Comparison of ENCODE assay signal across 8 mouse cellular contexts in genomic region chr12:31654965-31655477, GRCm38 (mm10). TPM values are rescaled to one million over a fixed set of nuclear protein-coding genes. Genes with fewer than 3 reads are reported as not detected.
DNase-seq lines count a peak whose midpoint lies in the region; ATAC-seq lines count a peak whose summit lies in the region.

No protein-coding gene starts in this region.

- peaks cover 7% of the 10 kb centered on the region for H3K4me1 ChIP-seq in heart, embryonic 16.5 days (ENCODE audit: control insufficient read depth, insufficient read depth, low read length)
- H3K4me1 ChIP-seq in hindbrain, embryonic 11.5 days (replicated peaks; ENCODE audit: control insufficient read depth, insufficient read depth, low read length), result no peaks in the 10 kb centered on the region
- H3K4me1 ChIP-seq in midbrain, embryonic 10.5 days, result peaks cover 15% of the 10 kb centered on the region

- no peak for DNase-seq in heart, adult 8-10 months (ENCODE audit: low spot score)
- peak; percentile 20 for DNase-seq in WW6 (ENCODE audit: low read depth, low spot score)
- DNase-seq in hindbrain, embryonic 11.5 days (ENCODE audit: low spot score), result no peak
- no peak for DNase-seq in midbrain, embryonic 10.5 days (ENCODE audit: low spot score)
- no peak for DNase-seq in cerebellum, postnatal 14 days
- DNase-seq in right cerebral cortex, postnatal 14 days, result no peak
- DNase-seq in thymus, postnatal 25 days, result no peak

- H3K9me3 ChIP-seq in heart, embryonic 16.5 days (replicated peaks; ENCODE audit: control insufficient read depth, low read length), result no peaks in the 10 kb centered on the region
- H3K9me3 ChIP-seq in hindbrain, embryonic 11.5 days (ENCODE audit: control insufficient read depth, low read length), result no peaks in the 10 kb centered on the region
- H3K9me3 ChIP-seq in midbrain, embryonic 10.5 days (replicated peaks), result no peaks in the 10 kb centered on the region

- no peaks in the 10 kb centered on the region for H3K36me3 ChIP-seq in heart, embryonic 16.5 days (ENCODE audit: control insufficient read depth, insufficient read depth)
- no peaks in the 10 kb centered on the region for H3K36me3 ChIP-seq in hindbrain, embryonic 11.5 days (ENCODE audit: control insufficient read depth, insufficient read depth, low read length)
- 0 out of 2 replicates have a peak, but pooled peaks cover 5% of the 10 kb centered on the region for H3K36me3 ChIP-seq in midbrain, embryonic 10.5 days

- ATAC-seq in heart, embryonic 16.5 days (replicated peaks; ENCODE audit: extremely low read depth, insufficient read depth, low FRiP score), result peak; percentile 76
- ATAC-seq in hindbrain, embryonic 11.5 days (ENCODE audit: low FRiP score), result peak; percentile 85

- H3K27me3 ChIP-seq in heart, embryonic 16.5 days (ENCODE audit: control insufficient read depth, insufficient read depth, low read length), result no peaks in the 10 kb centered on the region
- H3K27me3 ChIP-seq in hindbrain, embryonic 11.5 days (ENCODE audit: control insufficient read depth, insufficient read depth, low read length), result no peaks in the 10 kb centered on the region
- no peaks in the 10 kb centered on the region for H3K27me3 ChIP-seq in midbrain, embryonic 10.5 days (ENCODE audit: low read depth, poor library complexity, severe bottlenecking)

- peak overlapping the region; percentile 93 for H3K27ac ChIP-seq in heart, embryonic 16.5 days (ENCODE audit: low read length)
- H3K27ac ChIP-seq in hindbrain, embryonic 11.5 days (ENCODE audit: low read depth, low read length), result no peak overlapping the region
- H3K27ac ChIP-seq in midbrain, embryonic 10.5 days (replicated peaks), result peak overlapping the region; percentile 91

- peak overlapping the region; percentile 90 for H3K9ac ChIP-seq in heart, embryonic 16.5 days (ENCODE audit: low read length)
- peak overlapping the region; percentile 81 for H3K9ac ChIP-seq in hindbrain, embryonic 11.5 days (ENCODE audit: low read depth, low read length)

- peak overlapping the region; percentile 78 for H3K4me2 ChIP-seq in heart, embryonic 16.5 days (ENCODE audit: low read depth, low read length)
- peak overlapping the region; percentile 56 for H3K4me2 ChIP-seq in hindbrain, embryonic 11.5 days (replicated peaks; ENCODE audit: low read depth, low read length)

- H3K4me3 ChIP-seq in heart, embryonic 16.5 days (ENCODE audit: low read length), result peak overlapping the region; percentile 74
- H3K4me3 ChIP-seq in hindbrain, embryonic 11.5 days (ENCODE audit: low read depth, low read length), result peak overlapping the region; percentile 74
- peak overlapping the region; percentile 92 for H3K4me3 ChIP-seq in midbrain, embryonic 10.5 days

- under 1% methylated on average over 29 of the region's 29 CpGs for WGBS in heart, embryonic 16.5 days
- WGBS in hindbrain, embryonic 11.5 days, result 2% methylated on average over 29 of the region's 29 CpGs
- under 1% methylated on average over 29 of the region's 29 CpGs for WGBS in midbrain, embryonic 10.5 days

RNA-seq across cellular contexts. Expression of gene Cog5, which starts 0.4 kb away (rescaled TPM):
- polyA plus RNA-seq in heart, embryonic 16.5 days (2015; fragmentation: Nextera tagmentation; extraction: Ambion mirVana), result 25.6 and 27.3 TPM in 2 replicates
- 10 to 100 TPM; 56.3 to 63.2 (median 59.0) TPM for total RNA-seq in heart, adult 8-10 months (2022)
- polyA plus RNA-seq in hindbrain, embryonic 11.5 days (2014; fragmentation: Nextera tagmentation; extraction: Ambion mirVana), result 41.1 TPM in 2 replicates
- polyA plus RNA-seq in midbrain, embryonic 10.5 days (2016; fragmentation: Nextera tagmentation; extraction: Ambion mirVana), result 24.6 and 29.0 TPM in 2 replicates

RNA-seq across cellular contexts. Expression of gene Dus4l, which starts 0.4 kb away (rescaled TPM):
- 7.1 and 7.4 TPM in 2 replicates for polyA plus RNA-seq in heart, embryonic 16.5 days (2015; fragmentation: Nextera tagmentation; extraction: Ambion mirVana)
- 1 to 10 TPM; 5.2 to 9.2 (median 7.0) TPM for total RNA-seq in heart, adult 8-10 months (2022)
- polyA plus RNA-seq in hindbrain, embryonic 11.5 days (2014; fragmentation: Nextera tagmentation; extraction: Ambion mirVana), result 9.3 and 13.2 TPM in 2 replicates
- 10.3 and 10.6 TPM in 2 replicates for polyA plus RNA-seq in midbrain, embryonic 10.5 days (2016; fragmentation: Nextera tagmentation; extraction: Ambion mirVana)

RNA-seq across cellular contexts. Expression of gene Bcap29, which starts 20.6 kb away (rescaled TPM):
- 41.4 and 50.0 TPM in 2 replicates for polyA plus RNA-seq in heart, embryonic 16.5 days (2015; fragmentation: Nextera tagmentation; extraction: Ambion mirVana)
- total RNA-seq in heart, adult 8-10 months (2022), result 10 to 100 TPM; 36.2 to 40.5 (median 36.7) TPM
- polyA plus RNA-seq in hindbrain, embryonic 11.5 days (2014; fragmentation: Nextera tagmentation; extraction: Ambion mirVana), result 27.3 and 30.6 TPM in 2 replicates
- polyA plus RNA-seq in midbrain, embryonic 10.5 days (2016; fragmentation: Nextera tagmentation; extraction: Ambion mirVana), result 24.4 and 25.0 TPM in 2 replicates

RNA-seq across cellular contexts. Expression of gene Gpr22, which starts 58.7 kb away (rescaled TPM):
- polyA plus RNA-seq in heart, embryonic 16.5 days (2015; fragmentation: Nextera tagmentation; extraction: Ambion mirVana), result 7.5 and 8.1 TPM in 2 replicates
- total RNA-seq in heart, adult 8-10 months (2022), result 10 to 100 TPM; 20.5 to 30.8 (median 28.3) TPM
- 11.0 and 12.7 TPM in 2 replicates for polyA plus RNA-seq in hindbrain, embryonic 11.5 days (2014; fragmentation: Nextera tagmentation; extraction: Ambion mirVana)
- 1.1 and 2.1 TPM in 2 replicates for polyA plus RNA-seq in midbrain, embryonic 10.5 days (2016; fragmentation: Nextera tagmentation; extraction: Ambion mirVana)
